Mouse (Mus musculus) neutrophil, adult 83 days (primary cell): Measurements from ENCODE around the gene Tjp3. TPM values are rescaled to one million over a fixed set of nuclear protein-coding genes. Genes with fewer than 3 reads are reported as not detected.

Source experiments
- total RNA-seq, 2 experiments: library from RNA; stranded (reverse); gene quantifications; one replicate each; pipeline ENCODE4 v1.2.4; 2023

Gene Tjp3
- total RNA-seq: 1 to 10 TPM; 5.6 to 5.8 TPM

GRCm38 (mm10) chr10:81291511-81292104, at the start of gene Tjp3:
Gene Tjp3, minus strand, starts transcription at chr10:81291581.

GRCm38 (mm10) chr10:81328386-81328785, 37.0 kb upstream of the Tjp3 start, which contains the start of gene Tbxa2r:
Gene Tbxa2r, plus strand, starts transcription at chr10:81328731.

GRCm38 (mm10) chr10:81320550-81321347, 29.4 kb upstream of the Tjp3 start, which contains the start of gene Cactin:
Gene Cactin, plus strand, starts transcription at chr10:81321103.

GRCm38 (mm10) chr10:81292554-81293333, 1.4 kb upstream of the Tjp3 start, which contains the start of gene Pip5k1c:
Gene Pip5k1c, plus strand, starts transcription at chr10:81292963.

GRCm38 (mm10) chr10:81266211-81267105, 24.9 kb downstream of the Tjp3 start, which contains the start of the genes Mrpl54 and Apba3:
Gene Mrpl54, minus strand, starts transcription at chr10:81266934.
Gene Apba3, plus strand, starts transcription at chr10:81266960.

GRCm38 (mm10) chr10:81252424-81253419, 38.7 kb downstream of the Tjp3 start, which contains the start of gene Matk:
Gene Matk, plus strand, starts transcription at chr10:81252935.

GRCm38 (mm10) chr10:81232580-81233225, 58.7 kb downstream of the Tjp3 start, which contains the start of gene Zfr2:
Gene Zfr2, plus strand, starts transcription at chr10:81233155.

GRCm38 (mm10) chr10:81230438-81231332, 60.7 kb downstream of the Tjp3 start, which contains the start of gene Atcay:
Gene Atcay, minus strand, starts transcription at chr10:81230833.

Other genes with a start within 250 kb of the Tjp3 start
- gene Sgta, start 231.4 kb downstream of the Tjp3 start, total RNA-seq: 10 to 100 TPM; 48.3 to 49.5 TPM
- gene Thop1, start 221.5 kb downstream of the Tjp3 start, total RNA-seq: 1 to 10 TPM; 6.6 to 8.3 TPM
- gene Creb3l3, start 192.7 kb downstream of the Tjp3 start, total RNA-seq: 1 to 10 TPM in 1 of 2 experiments, under 1 TPM in 1; 0.64 to 1.2 TPM
- 10 to 100 TPM; 86.1 to 87.6 TPM for gene Map2k2, start 185.7 kb downstream of the Tjp3 start, total RNA-seq
- 10 to 100 TPM; 62.4 to 68.5 TPM for gene Zbtb7a, start 156.4 kb downstream of the Tjp3 start, total RNA-seq
- gene Pias4, start 123.7 kb downstream of the Tjp3 start, total RNA-seq: 10 to 100 TPM; 27.3 to 29.5 TPM
- 100 to 1,000 TPM; 824 to 844 TPM for gene Eef2, start 115.0 kb downstream of the Tjp3 start, total RNA-seq
- 10 to 100 TPM; 26.8 to 31.2 TPM for gene Dapk3, start 108.6 kb downstream of the Tjp3 start, total RNA-seq
- not detected for gene 4930442H23Rik, start 107.7 kb downstream of the Tjp3 start, total RNA-seq
- gene Nmrk2, start 89.5 kb downstream of the Tjp3 start, total RNA-seq: not detected
- gene Atcay, start 60.7 kb downstream of the Tjp3 start, total RNA-seq: not detected
- gene Zfr2, start 58.4 kb downstream of the Tjp3 start, total RNA-seq: 1 to 10 TPM in 1 of 2 experiments, under 1 TPM in 1; 0.44 to 1.5 TPM
- gene Matk, start 38.6 kb downstream of the Tjp3 start, total RNA-seq: 1 to 10 TPM; 7.1 to 10.0 TPM
- gene Mrpl54, start 24.6 kb downstream of the Tjp3 start, total RNA-seq: 10 to 100 TPM; 36.4 to 40.7 TPM
- gene Apba3, start 24.6 kb downstream of the Tjp3 start, total RNA-seq: 10 to 100 TPM; 28.2 to 28.6 TPM
- 10 to 100 TPM; 84.7 to 91.8 TPM for gene Pip5k1c, start 1.4 kb upstream of the Tjp3 start, total RNA-seq
- 10 to 100 TPM; 27.9 to 30.2 TPM for gene Cactin, start 29.5 kb upstream of the Tjp3 start, total RNA-seq
- under 1 TPM in 1 of 2 experiments, not detected in 1; 0.64 TPM for gene Tbxa2r, start 37.1 kb upstream of the Tjp3 start, total RNA-seq
- not detected for gene Gipc3, start 51.7 kb upstream of the Tjp3 start, total RNA-seq
- 10 to 100 TPM; 38.3 to 46.6 TPM for gene Hmg20b, start 58.9 kb upstream of the Tjp3 start, total RNA-seq
- 10 to 100 TPM; 19.2 to 20.1 TPM for gene Mfsd12, start 65.9 kb upstream of the Tjp3 start, total RNA-seq
- 1 to 10 TPM; 3.8 to 4.8 TPM for gene 4930404N11Rik, start 74.2 kb upstream of the Tjp3 start, total RNA-seq
- gene Fzr1, start 86.9 kb upstream of the Tjp3 start, total RNA-seq: 10 to 100 TPM; 51.4 to 52.7 TPM
- gene Dohh, start 92.8 kb upstream of the Tjp3 start, total RNA-seq: 10 to 100 TPM; 17.9 to 20.0 TPM
- under 1 TPM; 0.53 to 0.70 TPM for gene Gm48551, start 92.9 kb upstream of the Tjp3 start, total RNA-seq
- 1 to 10 TPM; 1.1 to 1.3 TPM for gene Gm48552, start 97.4 kb upstream of the Tjp3 start, total RNA-seq
- 10 to 100 TPM in 1 of 2 experiments, 1 to 10 TPM in 1; 7.1 to 10.6 TPM for gene Smim24, start 101.5 kb upstream of the Tjp3 start, total RNA-seq
- gene Nfic, start 164.1 kb upstream of the Tjp3 start, total RNA-seq: 10 to 100 TPM; 64.6 to 69.7 TPM
- gene Celf5, start 191.1 kb upstream of the Tjp3 start, total RNA-seq: not detected
- gene Ncln, start 204.8 kb upstream of the Tjp3 start, total RNA-seq: 100 to 1,000 TPM; 130 to 141 TPM
- 10 to 100 TPM; 66.7 to 79.7 TPM for gene S1pr4, start 208.6 kb upstream of the Tjp3 start, total RNA-seq
- 10 to 100 TPM; 32.1 to 33.5 TPM for gene Gna15, start 232.6 kb upstream of the Tjp3 start, total RNA-seq